Mouse (Mus musculus): ENCODE results near the gene Shc2.

DNA sequence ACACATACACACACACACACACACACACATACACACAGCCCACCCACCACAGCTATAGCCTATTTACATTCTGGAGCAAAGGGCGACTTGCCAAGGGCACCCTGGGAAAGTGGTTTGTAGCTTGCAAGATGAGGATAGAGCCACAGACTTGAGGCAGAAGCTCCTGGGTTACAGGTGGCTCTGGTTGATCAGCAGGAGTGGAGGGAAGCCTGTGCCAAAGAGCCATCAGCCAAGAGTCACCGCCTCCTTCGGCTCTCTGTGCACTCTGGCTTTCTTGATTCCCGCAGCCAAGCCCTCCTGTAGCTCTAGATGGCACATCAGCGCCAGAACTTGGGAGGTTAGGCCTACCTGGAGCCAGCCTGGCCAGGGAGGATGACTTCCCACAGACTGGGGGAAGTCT lies 26.4 kb downstream of the Shc2 start:
- TF ChIP-seq POLR2A (IDR thresholded peaks at IDR 0.05; ENCODE audit: borderline replicate concordance, extremely low read depth, low read depth, low read length): no peak
- TF ChIP-seq CTCF (IDR thresholded peaks at IDR 0.05; ENCODE audit: insufficient read depth, low read length): no peak
